Mouse (Mus musculus): ENCODE data around the gene Cdh12. TPM values are rescaled to one million over a fixed set of nuclear protein-coding genes. Genes with fewer than 3 reads are reported as not detected.
"Not testable (repeated sequence)": the region's sequence is repeated elsewhere in the genome, so short reads cannot be mapped to it uniquely, and the experiment has no call there.

Gene Cdh12
- polyA plus RNA-seq, 1 experiment, result 0.73 TPM

- TF ChIP-seq POLR2A (IDR thresholded peaks at IDR 0.05; ENCODE audit: control insufficient read depth, low read depth, low read length), result no peak
- TF ChIP-seq CTCF (IDR thresholded peaks at IDR 0.05; ENCODE audit: control insufficient read depth, insufficient read depth, insufficient replicate concordance, low read depth, low read length), result no peak
- H3K27me3 ChIP-seq (ENCODE audit: control insufficient read depth, insufficient read depth, low read length), result no peaks in the 10 kb centered on the region
- no peak overlapping the region for H3K4me3 ChIP-seq (ENCODE audit: control insufficient read depth, low read depth, low read length)
- no peaks in the 10 kb centered on the region for H3K4me1 ChIP-seq (ENCODE audit: control insufficient read depth, insufficient read depth, low read length)
- H3K27ac ChIP-seq (ENCODE audit: control insufficient read depth, insufficient read depth, low read depth, low read length), result no peak overlapping the region
- H3K36me3 ChIP-seq (ENCODE audit: control insufficient read depth, insufficient read depth, low read length), result no peaks in the 10 kb centered on the region
Measured at GRCm38 (mm10) chr15:21146896-21147295, 697.8 kb downstream of the Cdh12 start.

DNA sequence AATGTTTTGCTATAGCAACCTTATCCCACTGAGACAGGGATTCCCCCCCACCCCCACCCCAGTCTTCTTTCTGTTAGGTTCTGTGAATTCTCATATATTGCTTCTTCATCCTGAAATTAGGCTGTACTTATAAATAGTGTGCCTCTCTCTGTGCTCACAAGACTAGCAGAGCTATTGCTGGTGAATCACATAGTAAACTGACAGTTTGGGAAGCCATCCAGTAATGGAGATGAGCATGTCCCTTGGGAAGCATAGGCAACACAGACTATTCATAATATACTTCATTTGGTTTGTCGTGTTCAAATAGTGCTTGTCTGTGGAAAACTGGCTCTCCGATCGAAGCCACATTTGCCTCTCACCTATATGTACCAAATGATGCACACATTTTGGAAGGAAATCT is 704.5 kb downstream of the Cdh12 start:
- H3K27ac ChIP-seq (ENCODE audit: control insufficient read depth, insufficient read depth, low read depth, low read length), result no peak overlapping the region
- no peak for TF ChIP-seq CTCF (IDR thresholded peaks at IDR 0.05; ENCODE audit: control insufficient read depth, insufficient read depth, insufficient replicate concordance, low read depth, low read length)
- no peak for TF ChIP-seq POLR2A (IDR thresholded peaks at IDR 0.05; ENCODE audit: control insufficient read depth, low read depth, low read length)
- no peaks in the 10 kb centered on the region for H3K27me3 ChIP-seq (ENCODE audit: control insufficient read depth, insufficient read depth, low read length)

DNA sequence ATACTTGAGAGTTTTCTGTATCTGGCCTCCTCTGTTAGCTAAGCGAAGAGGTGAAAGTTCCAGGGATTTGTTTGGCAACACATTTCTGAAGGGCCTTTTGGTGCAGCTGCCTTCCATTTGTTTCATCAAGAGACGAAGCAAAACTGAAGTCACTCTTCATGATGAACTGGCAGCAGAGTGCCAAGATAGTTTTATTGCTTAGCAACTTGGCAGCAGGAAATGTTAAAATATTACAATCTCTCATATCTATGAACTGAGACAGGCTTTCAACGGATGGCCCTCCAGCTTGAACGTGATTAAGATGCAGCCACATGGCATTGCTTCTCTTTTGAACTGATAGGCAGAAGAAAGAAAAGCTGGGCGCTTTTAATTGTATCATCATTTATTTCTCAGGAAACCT is 730.7 kb downstream of the Cdh12 start:
- no peaks in the 10 kb centered on the region for H3K4me1 ChIP-seq (ENCODE audit: control insufficient read depth, insufficient read depth, low read length)
- no peak overlapping the region for H3K4me3 ChIP-seq (ENCODE audit: control insufficient read depth, low read depth, low read length)
- H3K36me3 ChIP-seq (ENCODE audit: control insufficient read depth, insufficient read depth, low read length), result no peaks in the 10 kb centered on the region
- no peaks in the 10 kb centered on the region for H3K27me3 ChIP-seq (ENCODE audit: control insufficient read depth, insufficient read depth, low read length)
- no peak overlapping the region for H3K27ac ChIP-seq (ENCODE audit: control insufficient read depth, insufficient read depth, low read depth, low read length)
- TF ChIP-seq CTCF (IDR thresholded peaks at IDR 0.05; ENCODE audit: control insufficient read depth, insufficient read depth, insufficient replicate concordance, low read depth, low read length) (no peak), POLR2A (IDR thresholded peaks at IDR 0.05; ENCODE audit: control insufficient read depth, low read depth, low read length) (no peak)

More for the DNA sequence above, 704.5 kb downstream of the Cdh12 start:
- no peak overlapping the region for H3K4me3 ChIP-seq (ENCODE audit: control insufficient read depth, low read depth, low read length)
- no peaks in the 10 kb centered on the region for H3K4me1 ChIP-seq (ENCODE audit: control insufficient read depth, insufficient read depth, low read length)
- no peaks in the 10 kb centered on the region for H3K36me3 ChIP-seq (ENCODE audit: control insufficient read depth, insufficient read depth, low read length)

DNA sequence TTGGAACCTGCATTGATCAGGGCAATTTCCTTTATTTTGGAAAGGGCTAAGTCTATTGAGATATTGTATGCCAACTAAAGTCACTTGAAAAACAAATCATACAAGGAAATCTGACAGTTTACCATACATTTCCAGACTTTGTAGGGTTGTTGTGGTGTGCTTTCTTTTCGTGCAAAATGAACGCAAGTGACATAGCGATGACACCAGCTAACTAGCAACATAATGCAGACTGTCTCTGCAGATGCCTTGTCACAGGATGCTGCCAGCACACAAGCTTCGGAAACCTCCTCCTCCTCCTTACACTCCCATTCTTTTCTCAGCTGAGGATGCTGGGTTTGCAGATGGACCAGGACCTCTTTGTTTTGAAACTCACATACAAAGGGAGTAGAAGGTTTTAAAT is 731.1 kb downstream of the Cdh12 start:
- no peaks in the 10 kb centered on the region for H3K27me3 ChIP-seq (ENCODE audit: control insufficient read depth, insufficient read depth, low read length)
- H3K36me3 ChIP-seq (ENCODE audit: control insufficient read depth, insufficient read depth, low read length), result no peaks in the 10 kb centered on the region
- H3K4me3 ChIP-seq (ENCODE audit: control insufficient read depth, low read depth, low read length), result no peak overlapping the region
- H3K4me1 ChIP-seq (ENCODE audit: control insufficient read depth, insufficient read depth, low read length), result no peaks in the 10 kb centered on the region
- TF ChIP-seq POLR2A (IDR thresholded peaks at IDR 0.05; ENCODE audit: control insufficient read depth, low read depth, low read length), result no peak
- H3K27ac ChIP-seq (ENCODE audit: control insufficient read depth, insufficient read depth, low read depth, low read length), result no peak overlapping the region

DNA sequence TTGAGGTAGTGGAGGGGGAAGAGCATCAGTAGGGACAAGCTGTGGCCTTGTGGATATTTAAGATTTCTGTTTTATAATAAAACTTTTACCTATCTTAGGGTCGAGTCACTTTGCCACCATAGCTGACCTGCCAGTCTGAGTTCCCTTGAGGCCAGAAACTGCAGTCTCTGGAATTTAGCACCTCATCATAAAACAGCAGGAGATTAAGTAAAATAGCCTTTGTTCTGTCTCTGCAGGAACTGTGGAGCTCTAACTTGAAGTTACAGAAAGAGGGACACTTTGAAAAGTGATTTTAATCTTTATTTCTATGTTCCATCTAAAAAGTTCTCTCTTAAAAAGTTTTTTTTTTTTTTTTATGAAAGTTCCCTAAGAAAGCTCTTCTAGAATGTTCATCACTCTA is 736.7 kb downstream of the Cdh12 start:
- H3K4me3 ChIP-seq (ENCODE audit: control insufficient read depth, low read depth, low read length), result no peak overlapping the region
- no peaks in the 10 kb centered on the region for H3K36me3 ChIP-seq (ENCODE audit: control insufficient read depth, insufficient read depth, low read length)
- no peak overlapping the region for H3K27ac ChIP-seq (ENCODE audit: control insufficient read depth, insufficient read depth, low read depth, low read length)
- no peaks in the 10 kb centered on the region for H3K4me1 ChIP-seq (ENCODE audit: control insufficient read depth, insufficient read depth, low read length)
- no peak for TF ChIP-seq CTCF (IDR thresholded peaks at IDR 0.05; ENCODE audit: control insufficient read depth, insufficient read depth, insufficient replicate concordance, low read depth, low read length)
- no peak for TF ChIP-seq POLR2A (IDR thresholded peaks at IDR 0.05; ENCODE audit: control insufficient read depth, low read depth, low read length)
- H3K27me3 ChIP-seq (ENCODE audit: control insufficient read depth, insufficient read depth, low read length), result no peaks in the 10 kb centered on the region

DNA sequence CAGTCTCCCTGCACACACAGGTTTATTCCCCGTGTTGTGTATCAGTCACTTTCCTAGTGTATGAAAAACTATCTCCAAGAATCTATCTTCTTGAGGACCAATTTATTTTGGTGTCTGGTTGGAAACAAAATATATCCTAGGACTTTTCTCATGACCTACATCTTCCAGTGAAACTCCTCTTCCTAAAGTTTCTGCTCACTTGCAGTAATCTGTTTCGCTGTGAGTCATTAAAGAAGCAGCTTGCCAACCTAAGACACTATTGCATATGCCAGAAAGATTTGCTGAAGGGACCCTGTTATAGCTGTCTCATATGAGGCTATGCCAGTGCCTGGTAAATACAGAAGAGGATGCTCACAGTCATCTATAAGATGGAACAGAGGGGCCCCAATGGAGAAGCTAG is 761.0 kb downstream of the Cdh12 start:
- H3K27ac ChIP-seq (ENCODE audit: control insufficient read depth, insufficient read depth, low read depth, low read length); H3K36me3 ChIP-seq (ENCODE audit: control insufficient read depth, insufficient read depth, low read length); H3K4me1 ChIP-seq (ENCODE audit: control insufficient read depth, insufficient read depth, low read length); H3K27me3 ChIP-seq (ENCODE audit: control insufficient read depth, insufficient read depth, low read length); H3K4me3 ChIP-seq (ENCODE audit: control insufficient read depth, low read depth, low read length): not testable (repeated sequence)

- Histone ChIP-seq H3K4me1 (ENCODE audit: control insufficient read depth, insufficient read depth, low read length) (no peaks in the 10 kb centered on the region), H3K27ac (ENCODE audit: control insufficient read depth, insufficient read depth, low read depth, low read length) (no peak overlapping the region), H3K36me3 (ENCODE audit: control insufficient read depth, insufficient read depth, low read length) (no peaks in the 10 kb centered on the region), H3K27me3 (ENCODE audit: control insufficient read depth, insufficient read depth, low read length) (no peaks in the 10 kb centered on the region), H3K4me3 (ENCODE audit: control insufficient read depth, low read depth, low read length) (no peak overlapping the region)
- TF ChIP-seq CTCF (IDR thresholded peaks at IDR 0.05; ENCODE audit: control insufficient read depth, insufficient read depth, insufficient replicate concordance, low read depth, low read length), result no peak
- TF ChIP-seq POLR2A (IDR thresholded peaks at IDR 0.05; ENCODE audit: control insufficient read depth, low read depth, low read length), result no peak
Measured at GRCm38 (mm10) chr15:21223006-21223405, 773.9 kb downstream of the Cdh12 start.

DNA sequence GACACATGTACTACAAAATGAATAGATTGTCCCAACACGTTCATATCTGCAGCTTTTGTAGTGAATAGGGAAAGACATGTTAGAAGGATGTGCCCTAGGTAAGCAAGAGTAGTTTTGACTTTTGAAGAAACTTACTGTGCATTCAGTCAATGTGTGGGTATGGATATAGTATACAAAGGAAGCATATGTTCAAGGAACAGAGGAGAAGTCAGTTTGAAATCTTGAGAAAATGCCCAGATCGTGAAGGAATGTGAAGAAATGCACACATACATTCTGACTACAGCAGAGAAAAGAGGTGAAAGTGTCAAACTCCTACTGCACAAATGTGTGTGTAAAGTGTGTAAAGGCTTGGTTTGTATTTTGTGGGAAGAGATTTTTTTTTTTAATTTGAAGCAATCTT is 812.3 kb downstream of the Cdh12 start:
- H3K27ac ChIP-seq (ENCODE audit: control insufficient read depth, insufficient read depth, low read depth, low read length), result no peak overlapping the region
- no peaks in the 10 kb centered on the region for H3K27me3 ChIP-seq (ENCODE audit: control insufficient read depth, insufficient read depth, low read length)
- TF ChIP-seq POLR2A (IDR thresholded peaks at IDR 0.05; ENCODE audit: control insufficient read depth, low read depth, low read length) (no peak), CTCF (IDR thresholded peaks at IDR 0.05; ENCODE audit: control insufficient read depth, insufficient read depth, insufficient replicate concordance, low read depth, low read length) (no peak)
- no peaks in the 10 kb centered on the region for H3K4me1 ChIP-seq (ENCODE audit: control insufficient read depth, insufficient read depth, low read length)
- no peak overlapping the region for H3K4me3 ChIP-seq (ENCODE audit: control insufficient read depth, low read depth, low read length)
- H3K36me3 ChIP-seq (ENCODE audit: control insufficient read depth, insufficient read depth, low read length), result no peaks in the 10 kb centered on the region
